Comparison of ENCODE assay signal across 8 mouse cellular contexts in the genomic region with DNA sequence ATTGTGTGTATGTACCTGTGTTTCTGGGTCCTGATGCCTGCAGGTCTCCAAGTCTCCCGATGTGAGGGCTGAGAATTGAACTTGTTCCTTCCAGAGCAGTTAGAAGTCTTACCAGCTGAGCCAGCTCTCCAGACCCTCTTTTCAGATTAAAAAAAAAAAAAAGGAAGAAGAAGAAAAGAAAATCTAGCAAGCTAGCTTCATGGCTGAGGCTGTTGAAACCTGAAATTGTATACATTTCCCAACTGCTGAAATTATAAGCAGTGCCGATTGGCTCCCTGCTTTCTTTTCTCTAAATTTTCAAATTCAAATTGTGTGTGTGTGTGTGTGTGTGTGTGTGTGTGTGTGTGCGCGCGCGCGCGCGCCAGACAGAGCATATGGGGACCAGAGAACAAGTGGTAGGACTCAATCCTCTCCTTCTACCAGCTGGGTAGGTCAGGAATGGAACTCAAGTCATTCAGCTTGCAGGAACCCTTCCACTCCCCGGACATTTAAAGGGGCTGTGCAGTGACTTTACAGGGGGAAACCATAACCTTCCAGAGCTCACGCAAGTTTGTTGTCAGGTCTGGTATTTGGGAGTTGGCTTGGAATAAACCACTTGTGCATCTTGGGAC. TPM values are rescaled to one million over a fixed set of nuclear protein-coding genes. Genes with fewer than 3 reads are reported as not detected.
DNase-seq lines count a peak whose midpoint lies in the region; ATAC-seq and TF ChIP-seq lines count a peak whose summit lies in the region.

No protein-coding gene starts in this region.

- peak overlapping the region; percentile 59 for H3K4me2 ChIP-seq in forebrain, postnatal 0 days (ENCODE audit: low read depth)
- H3K4me2 ChIP-seq in liver, postnatal 0 days (ENCODE audit: low read depth, low read length) = peak overlapping the region; percentile 86
- peak overlapping the region; percentile 59 for H3K4me2 ChIP-seq in stomach, postnatal 0 days (replicated peaks; ENCODE audit: low read depth)

- H3K9me3 ChIP-seq in erythroblast, embryonic 14.5 days (ENCODE audit: control insufficient read depth, low read length) = no peaks in the 10 kb centered on the region
- H3K9me3 ChIP-seq in forebrain, postnatal 0 days (ENCODE audit: low read length) = no peaks in the 10 kb centered on the region
- H3K9me3 ChIP-seq in liver, postnatal 0 days (ENCODE audit: low read length) = no peaks in the 10 kb centered on the region
- no peaks in the 10 kb centered on the region for H3K9me3 ChIP-seq in stomach, postnatal 0 days (ENCODE audit: control insufficient read depth, low read length)

- TF ChIP-seq CTCF in forebrain, postnatal 0 days (IDR thresholded peaks at IDR 0.05; ENCODE audit: low read depth) = no peak
- no peak for TF ChIP-seq CTCF in liver, postnatal 0 days (IDR thresholded peaks at IDR 0.05; ENCODE audit: low read depth)
- no peak for TF ChIP-seq CTCF in stomach, postnatal 0 days (IDR thresholded peaks at IDR 0.05; ENCODE audit: low read depth)

- no peaks in the 10 kb centered on the region for H3K36me3 ChIP-seq in erythroblast, embryonic 14.5 days (ENCODE audit: control insufficient read depth)
- no peaks in the 10 kb centered on the region for H3K36me3 ChIP-seq in forebrain, postnatal 0 days (ENCODE audit: insufficient read depth)
- H3K36me3 ChIP-seq in liver, postnatal 0 days (replicated peaks; ENCODE audit: insufficient read depth, low read length) = no peaks in the 10 kb centered on the region
- no peaks in the 10 kb centered on the region for H3K36me3 ChIP-seq in stomach, postnatal 0 days (ENCODE audit: control insufficient read depth, insufficient read depth, low read length)

- H3K27ac ChIP-seq in forebrain, postnatal 0 days (ENCODE audit: low read depth, low read length) = peak overlapping the region; percentile 85
- no peak overlapping the region for H3K27ac ChIP-seq in liver, postnatal 0 days (ENCODE audit: low read depth)
- peak overlapping the region; percentile 18; the same call in 1 of the 2 replicates for H3K27ac ChIP-seq in stomach, postnatal 0 days (replicated peaks)

- DNase-seq in right cerebral cortex, adult 2 months (ENCODE audit: low spot score in 2 of 2) = peak; percentile 19 to 27
- no peak for DNase-seq in right cerebral cortex, postnatal 36 days (ENCODE audit: low spot score in 2 of 2)
- peak; percentile 77 for DNase-seq in forebrain, postnatal 0 days
- DNase-seq in liver, postnatal 0 days = no peak
- DNase-seq in stomach, postnatal 0 days (ENCODE audit: low spot score) = no peak
- no peak for DNase-seq in left cerebral cortex, adult 8-10 months (ENCODE audit: low spot score in 2 of 2)

- H3K27me3 ChIP-seq in erythroblast, embryonic 14.5 days (ENCODE audit: control insufficient read depth) = no peaks in the 10 kb centered on the region
- H3K27me3 ChIP-seq in forebrain, postnatal 0 days (ENCODE audit: insufficient read depth, low read length) = no peaks in the 10 kb centered on the region
- H3K27me3 ChIP-seq in liver, postnatal 0 days (ENCODE audit: insufficient read depth, low read length) = no peaks in the 10 kb centered on the region
- H3K27me3 ChIP-seq in stomach, postnatal 0 days (ENCODE audit: control insufficient read depth, insufficient read depth, low read length) = no peaks in the 10 kb centered on the region

- peak overlapping the region; percentile 62 for H3K4me3 ChIP-seq in erythroblast, embryonic 14.5 days (replicated peaks)
- H3K4me3 ChIP-seq in forebrain, postnatal 0 days (ENCODE audit: low read depth, low read length) = peak overlapping the region; percentile 40
- H3K4me3 ChIP-seq in liver, postnatal 0 days (ENCODE audit: low read depth, low read length) = peak overlapping the region; percentile 47
- H3K4me3 ChIP-seq in stomach, postnatal 0 days (ENCODE audit: low read depth, low read length) = peak overlapping the region; percentile 42

- WGBS in forebrain, postnatal 0 days = 29% methylated on average over 11 of the region's 11 CpGs
- 37% methylated on average over 11 of the region's 11 CpGs for WGBS in liver, postnatal 0 days (ENCODE audit: insufficient replicate concordance)
- WGBS in stomach, postnatal 0 days = 28% methylated on average over 11 of the region's 11 CpGs

- TF ChIP-seq EP300 in liver, postnatal 0 days (IDR thresholded peaks at IDR 0.05; ENCODE audit: low read depth) = no peak
- no peak for TF ChIP-seq EP300 in stomach, postnatal 0 days (optimal IDR thresholded peaks at IDR 0.05)

- peaks cover 31% of the 10 kb centered on the region for H3K4me1 ChIP-seq in erythroblast, embryonic 14.5 days (ENCODE audit: control insufficient read depth)
- H3K4me1 ChIP-seq in forebrain, postnatal 0 days (ENCODE audit: insufficient read depth) = peaks cover 9% of the 10 kb centered on the region; the same call in 1 of the 2 replicates
- H3K4me1 ChIP-seq in liver, postnatal 0 days (ENCODE audit: insufficient read depth) = peaks cover 22% of the 10 kb centered on the region
- H3K4me1 ChIP-seq in stomach, postnatal 0 days (replicated peaks; ENCODE audit: control insufficient read depth, insufficient read depth) = 0 out of 2 replicates have a peak, but pooled peaks cover 4% of the 10 kb centered on the region

- ATAC-seq in erythroblast, adult 5-6 weeks (replicated peaks; ENCODE audit: low FRiP score, poor library complexity, severe bottlenecking) = no peak
- peak; percentile 30 for ATAC-seq in forebrain, postnatal 0 days
- ATAC-seq in liver, postnatal 0 days = no peak
- no peak for ATAC-seq in stomach, postnatal 0 days (ENCODE audit: low FRiP score, low TSS enrichment)

- peak overlapping the region; percentile 67 for H3K9ac ChIP-seq in forebrain, postnatal 0 days
- H3K9ac ChIP-seq in liver, postnatal 0 days (replicated peaks) = peak overlapping the region; percentile 81; the same call in 1 of the 2 replicates
- H3K9ac ChIP-seq in stomach, postnatal 0 days (ENCODE audit: low read length) = peak overlapping the region; percentile 71

RNA-seq across cellular contexts. Expression of a gene that starts 30.1 kb away (rescaled TPM):
- 0.23 and 0.28 TPM in 2 replicates for polyA plus RNA-seq in erythroblast, embryonic 14.5 days (2012)
- total RNA-seq in erythroblast, adult 5-6 weeks (2015; ENCODE audit: low replicate concordance) = 3.6 TPM in 1 of 2 replicates, not detected in the other
- total RNA-seq in erythroblast, adult 5-6 weeks (2017; ENCODE audit: low replicate concordance) = 0.34 and 2.1 TPM in 2 replicates
- 4.6 and 7.5 TPM in 2 replicates for total RNA-seq in forebrain, postnatal 0 days (2014; rRNA removed)
- 8.0 and 11.9 TPM in 2 replicates for polyA plus RNA-seq in forebrain, postnatal 0 days (2015; fragmentation: Nextera tagmentation; extraction: Ambion mirVana)
- polyA plus RNA-seq in liver, postnatal 0 days (2015; fragmentation: Nextera tagmentation; extraction: Ambion mirVana) = 132 and 143 TPM in 2 replicates
- 44.0 and 44.8 TPM in 2 replicates for polyA plus RNA-seq in stomach, postnatal 0 days (2015; fragmentation: Nextera tagmentation; extraction: Ambion mirVana)
- 1 to 10 TPM; 6.0 to 9.5 (median 6.2) TPM for total RNA-seq in left cerebral cortex, adult 8-10 months (2022)

RNA-seq across cellular contexts. Expression of a gene that starts 30.2 kb away (rescaled TPM):
- polyA plus RNA-seq in erythroblast, embryonic 14.5 days (2012) = not detected in 2 replicates
- total RNA-seq in erythroblast, adult 5-6 weeks (2015; ENCODE audit: low replicate concordance) = not detected in 2 replicates
- not detected in 2 replicates for total RNA-seq in erythroblast, adult 5-6 weeks (2017; ENCODE audit: low replicate concordance)
- total RNA-seq in forebrain, postnatal 0 days (2014; rRNA removed) = 36.1 and 38.8 TPM in 2 replicates
- 22.7 and 35.2 TPM in 2 replicates for polyA plus RNA-seq in forebrain, postnatal 0 days (2015; fragmentation: Nextera tagmentation; extraction: Ambion mirVana)
- polyA plus RNA-seq in liver, postnatal 0 days (2015; fragmentation: Nextera tagmentation; extraction: Ambion mirVana) = 0.22 and 0.29 TPM in 2 replicates
- polyA plus RNA-seq in stomach, postnatal 0 days (2015; fragmentation: Nextera tagmentation; extraction: Ambion mirVana) = 0.69 and 0.87 TPM in 2 replicates
- total RNA-seq in left cerebral cortex, adult 8-10 months (2022) = 10 to 100 TPM; 13.4 to 16.3 (median 14.8) TPM

RNA-seq across cellular contexts. Expression of a gene that starts 41.9 kb away (rescaled TPM):
- polyA plus RNA-seq in erythroblast, embryonic 14.5 days (2012) = 0.01 TPM in 1 of 2 replicates, not detected in the other
- 0.63 TPM in 1 of 2 replicates, not detected in the other for total RNA-seq in erythroblast, adult 5-6 weeks (2015; ENCODE audit: low replicate concordance)
- 1.1 TPM in 1 of 2 replicates, not detected in the other for total RNA-seq in erythroblast, adult 5-6 weeks (2017; ENCODE audit: low replicate concordance)
- 1.7 and 1.9 TPM in 2 replicates for total RNA-seq in forebrain, postnatal 0 days (2014; rRNA removed)
- 1.7 and 2.1 TPM in 2 replicates for polyA plus RNA-seq in forebrain, postnatal 0 days (2015; fragmentation: Nextera tagmentation; extraction: Ambion mirVana)
- 10.0 and 10.5 TPM in 2 replicates for polyA plus RNA-seq in liver, postnatal 0 days (2015; fragmentation: Nextera tagmentation; extraction: Ambion mirVana)
- polyA plus RNA-seq in stomach, postnatal 0 days (2015; fragmentation: Nextera tagmentation; extraction: Ambion mirVana) = 34.6 and 37.7 TPM in 2 replicates
- total RNA-seq in left cerebral cortex, adult 8-10 months (2022) = 1 to 10 TPM; 4.6 to 6.9 (median 6.0) TPM

RNA-seq across cellular contexts. Expression of a gene that starts 53.2 kb away (rescaled TPM):
- 0.10 and 0.13 TPM in 2 replicates for polyA plus RNA-seq in erythroblast, embryonic 14.5 days (2012)
- 3.6 and 5.6 TPM in 2 replicates for total RNA-seq in erythroblast, adult 5-6 weeks (2015; ENCODE audit: low replicate concordance)
- total RNA-seq in erythroblast, adult 5-6 weeks (2017; ENCODE audit: low replicate concordance) = 1.9 and 2.2 TPM in 2 replicates
- total RNA-seq in forebrain, postnatal 0 days (2014; rRNA removed) = 10.3 and 12.7 TPM in 2 replicates
- 11.9 and 12.8 TPM in 2 replicates for polyA plus RNA-seq in forebrain, postnatal 0 days (2015; fragmentation: Nextera tagmentation; extraction: Ambion mirVana)
- polyA plus RNA-seq in liver, postnatal 0 days (2015; fragmentation: Nextera tagmentation; extraction: Ambion mirVana) = 10.3 and 10.8 TPM in 2 replicates
- polyA plus RNA-seq in stomach, postnatal 0 days (2015; fragmentation: Nextera tagmentation; extraction: Ambion mirVana) = 21.1 and 23.5 TPM in 2 replicates
- 10 to 100 TPM; 19.3 to 22.2 (median 19.4) TPM for total RNA-seq in left cerebral cortex, adult 8-10 months (2022)

Comparison
In these comparisons a context has a peak if more than half of its experiments do, and no peak if none do; other contexts are left out.
1. DNase-seq: peak in right cerebral cortex, adult 2 months (2 of 2) and forebrain, postnatal 0 days (single experiment); none in right cerebral cortex, postnatal 36 days (0 of 2), liver, postnatal 0 days (single experiment), stomach, postnatal 0 days (single experiment) and left cerebral cortex, adult 8-10 months (0 of 2).
2. RNA of a gene that starts 30.2 kb away (polyA plus RNA-seq): 22.7 to 35.2 TPM in forebrain, postnatal 0 days; 0.69 to 0.87 TPM in stomach, postnatal 0 days, 0.22 to 0.29 TPM in liver, postnatal 0 days and not detected in erythroblast, embryonic 14.5 days; every median in the first group is over 10 times any median in the second.
3. Peak in every context shown above with its lines, with median percentiles within 50 percentile points of each other: H3K4me3 ChIP-seq, H3K4me2 ChIP-seq and H3K9ac ChIP-seq.